Mouse (Mus musculus): ENCODE results near the gene Golga3. TPM values are rescaled to one million over a fixed set of nuclear protein-coding genes. Genes with fewer than 3 reads are reported as not detected.

The Golga3 gene
- 5.0 and 5.1 TPM in 2 replicates for polyA plus RNA-seq (2012; rRNA removed)

GRCm38 (mm10) chr5:110176362-110177020, at the start of gene Golga3:
Golga3 (plus strand) TSS chr5:110176701.

GRCm38 (mm10) chr5:110135293-110136086, 41.0 kb upstream of the Golga3 start, which contains the start of gene Chfr:
Chfr (plus strand) TSS chr5:110135842.

GRCm38 (mm10) chr5:110230780-110231461, 54.4 kb downstream of the Golga3 start, which contains the start of gene Ankle2:
Ankle2 (plus strand) TSS chr5:110231004.

GRCm38 (mm10) chr5:110269141-110270101, 92.9 kb downstream of the Golga3 start, which contains the start of gene Pgam5:
Pgam5 (minus strand) TSS chr5:110269913.

Other genes starting within 250 kb of the Golga3 start
- gene Zfp932, start 180.2 kb upstream of the Golga3 start, polyA plus RNA-seq (2012; rRNA removed) = 5.0 and 5.3 TPM in 2 replicates
- gene Gm17655, start 104.2 kb upstream of the Golga3 start, polyA plus RNA-seq (2012; rRNA removed) = 0.83 and 1.2 TPM in 2 replicates
- 0.84 and 0.86 TPM in 2 replicates for gene Gm35315, start 82.3 kb upstream of the Golga3 start, polyA plus RNA-seq (2012; rRNA removed)
- gene Plcxd1, start 76.7 kb upstream of the Golga3 start, polyA plus RNA-seq (2012; rRNA removed) = 0.07 and 0.18 TPM in 2 replicates
- gene Gtpbp6, start 68.5 kb upstream of the Golga3 start, polyA plus RNA-seq (2012; rRNA removed) = 17.9 and 19.1 TPM in 2 replicates
- 0.68 and 0.84 TPM in 2 replicates for gene Zfp605, start 66.6 kb upstream of the Golga3 start, polyA plus RNA-seq (2012; rRNA removed)
- 14.7 and 16.9 TPM in 2 replicates for gene Chfr, start 40.9 kb upstream of the Golga3 start, polyA plus RNA-seq (2012; rRNA removed)
- 5.9 and 7.0 TPM in 2 replicates for gene Ankle2, start 54.3 kb downstream of the Golga3 start, polyA plus RNA-seq (2012; rRNA removed)
- gene Pgam5, start 93.2 kb downstream of the Golga3 start, polyA plus RNA-seq (2012; rRNA removed) = 17.6 and 20.1 TPM in 2 replicates
- gene Pxmp2, start 109.5 kb downstream of the Golga3 start, polyA plus RNA-seq (2012; rRNA removed) = 14.8 and 17.5 TPM in 2 replicates
- 14.8 and 18.5 TPM in 2 replicates for gene Pole, start 109.6 kb downstream of the Golga3 start, polyA plus RNA-seq (2012; rRNA removed)
- gene P2rx2, start 166.5 kb downstream of the Golga3 start, polyA plus RNA-seq (2012; rRNA removed) = 0.02 TPM in 1 of 2 replicates, not detected in the other
- gene Lrcol1, start 168.0 kb downstream of the Golga3 start, polyA plus RNA-seq (2012; rRNA removed) = not detected in 2 replicates